Mouse (Mus musculus): ENCODE measurements at regions not wholly inside any gene's neighbourhood (a gene's known extent, or its start where the extent isn't known, plus 50 kb on each side); places are given as distances from the start of the nearest gene placed in this dataset.

DNA sequence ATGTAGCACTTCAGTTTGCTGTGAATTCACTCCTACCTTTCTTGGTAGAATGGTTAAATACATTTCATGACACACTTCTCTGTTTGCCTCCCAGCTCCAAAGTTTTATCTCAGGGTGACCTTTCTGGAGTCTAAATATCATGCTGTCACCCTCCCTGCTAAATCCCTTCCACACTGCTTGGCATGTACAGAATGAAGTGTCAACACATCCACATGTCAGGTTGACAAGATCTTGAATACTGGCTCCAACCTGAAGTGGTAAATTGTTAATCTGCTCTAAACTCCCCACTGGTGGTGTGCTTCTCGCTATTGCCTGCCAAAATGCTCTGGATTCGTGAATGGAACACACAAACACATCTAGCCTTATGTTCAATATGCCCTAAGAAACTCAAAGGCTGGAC, 451.9 kb upstream of the Gm26657 start:
- DNase-seq (ENCODE audit: extremely low read depth): no peak
- dilution Hi-C loops (cut with MboI; ENCODE audit: extremely low pct_ligation_motif_present, extremely low pct_unique_long_range_greater_than_20kb, low sequenced_read_pairs): no loop called here
- Histone ChIP-seq H3K27me3 (replicated peaks) (no peaks in the 10 kb centered on the region), H3K36me3 (replicated peaks in 1 of 2; ENCODE audit: control insufficient read depth in 1 of 2, insufficient read depth in 1 of 2, low read length in 1 of 2) (no peaks in the 10 kb centered on the region), H3K9ac (ENCODE audit: insufficient read depth, low read depth) (no peak overlapping the region), H3K9me3 (replicated peaks; ENCODE audit: low read length) (no peaks in the 10 kb centered on the region), H3K79me2 (replicated peaks; ENCODE audit: control insufficient read depth, extremely low read depth, insufficient read depth, poor library complexity, severe bottlenecking) (no peaks in the 10 kb centered on the region), H3K27ac (ENCODE audit: insufficient read depth, low read depth) (no peak overlapping the region), H3K4me2 (ENCODE audit: insufficient read depth, low read depth, poor library complexity, severe bottlenecking) (no peak overlapping the region), H3K4me1 (ENCODE audit: control insufficient read depth in 1 of 2, insufficient read depth in 2 of 2) (no peaks in the 10 kb centered on the region), H3K4me3 (replicated peaks in 1 of 3; ENCODE audit: low read depth in 2 of 3, low read length in 2 of 3, poor library complexity in 1 of 3) (no peak overlapping the region)
- TF ChIP-seq MAFK (IDR thresholded peaks at IDR 0.05; ENCODE audit: insufficient replicate concordance, low read length): no peak
- TF ChIP-seq MYC (IDR thresholded peaks at IDR 0.05; ENCODE audit: low read depth, low read length): no peak
- TF ChIP-seq MXI1 (IDR thresholded peaks at IDR 0.05; ENCODE audit: low read depth, low read length): no peak
- no peak for TF ChIP-seq ELF1 (IDR thresholded peaks at IDR 0.05; ENCODE audit: low read depth, low read length)
- no peak for TF ChIP-seq CHD1 (IDR thresholded peaks at IDR 0.05; ENCODE audit: low read depth, low read length)
- no peak for TF ChIP-seq RAD21 (IDR thresholded peaks at IDR 0.05; ENCODE audit: low read depth, low read length)
- TF ChIP-seq SIN3A (IDR thresholded peaks at IDR 0.05; ENCODE audit: low read length): no peak
- TF ChIP-seq JUND (conservative IDR thresholded peaks at IDR 0.05; ENCODE audit: low read depth, low read length): no peak
- no peak for TF ChIP-seq SMC3 (IDR thresholded peaks at IDR 0.05; ENCODE audit: low read depth, low read length)
- no peak for TF ChIP-seq UBTF (IDR thresholded peaks at IDR 0.05; ENCODE audit: low read depth, low read length)
- no peak for TF ChIP-seq TBP (conservative IDR thresholded peaks at IDR 0.05; ENCODE audit: low read depth, low read length)
- no peak for TF ChIP-seq BHLHE40 (IDR thresholded peaks at IDR 0.05; ENCODE audit: low read depth, low read length)
- TF ChIP-seq JUN (IDR thresholded peaks at IDR 0.05; ENCODE audit: insufficient read depth, low read depth, low read length): no peak
- in situ Hi-C loops (cut with MboI; ENCODE audit: low pct_ligation_motif_present, low pct_unique_long_range_greater_than_20kb, low sequenced_read_pairs): no loop called here

DNA sequence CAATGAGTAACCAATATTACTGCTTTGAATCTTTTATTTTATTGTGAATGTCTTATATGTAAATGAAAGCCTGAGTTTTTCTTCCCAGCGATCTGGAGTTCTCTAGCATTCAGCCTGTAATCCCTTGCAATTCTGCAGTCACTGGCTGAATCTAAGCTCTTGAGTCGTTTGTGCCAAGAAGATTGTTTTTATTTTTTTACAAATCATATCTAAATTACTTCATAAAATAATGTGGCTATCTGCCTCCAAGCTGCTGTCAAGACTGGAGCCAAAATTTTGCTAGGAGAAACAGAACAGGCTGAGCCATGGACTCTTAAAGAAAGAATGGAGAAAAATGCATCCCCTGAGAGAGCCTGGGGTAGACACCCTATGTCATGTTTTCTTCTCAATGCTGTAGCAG, 455.4 kb upstream of the Gm26657 start:
- no peak for DNase-seq (ENCODE audit: extremely low read depth)
- Histone ChIP-seq H3K36me3 (replicated peaks in 1 of 2; ENCODE audit: control insufficient read depth in 1 of 2, insufficient read depth in 1 of 2, low read length in 1 of 2) (no peaks in the 10 kb centered on the region), H3K4me3 (replicated peaks in 1 of 3; ENCODE audit: low read depth in 2 of 3, low read length in 2 of 3, poor library complexity in 1 of 3) (no peak overlapping the region), H3K4me1 (ENCODE audit: control insufficient read depth in 1 of 2, insufficient read depth in 2 of 2) (no peaks in the 10 kb centered on the region), H3K27ac (ENCODE audit: insufficient read depth, low read depth) (no peak overlapping the region), H3K27me3 (replicated peaks) (no peaks in the 10 kb centered on the region), H3K79me2 (replicated peaks; ENCODE audit: control insufficient read depth, extremely low read depth, insufficient read depth, poor library complexity, severe bottlenecking) (no peaks in the 10 kb centered on the region), H3K9ac (ENCODE audit: insufficient read depth, low read depth) (no peak overlapping the region), H3K9me3 (replicated peaks; ENCODE audit: low read length) (no peaks in the 10 kb centered on the region), H3K4me2 (ENCODE audit: insufficient read depth, low read depth, poor library complexity, severe bottlenecking) (no peak overlapping the region)
- dilution Hi-C loops (cut with MboI; ENCODE audit: extremely low pct_ligation_motif_present, extremely low pct_unique_long_range_greater_than_20kb, low sequenced_read_pairs): no loop called here
- TF ChIP-seq ZC3H11A (IDR thresholded peaks at IDR 0.05; ENCODE audit: low read depth, low read length) (no peak), PAX5 (IDR thresholded peaks at IDR 0.05; ENCODE audit: low read length) (no peak)
- in situ Hi-C loops (cut with MboI; ENCODE audit: low pct_ligation_motif_present, low pct_unique_long_range_greater_than_20kb, low sequenced_read_pairs): no loop called here

DNA sequence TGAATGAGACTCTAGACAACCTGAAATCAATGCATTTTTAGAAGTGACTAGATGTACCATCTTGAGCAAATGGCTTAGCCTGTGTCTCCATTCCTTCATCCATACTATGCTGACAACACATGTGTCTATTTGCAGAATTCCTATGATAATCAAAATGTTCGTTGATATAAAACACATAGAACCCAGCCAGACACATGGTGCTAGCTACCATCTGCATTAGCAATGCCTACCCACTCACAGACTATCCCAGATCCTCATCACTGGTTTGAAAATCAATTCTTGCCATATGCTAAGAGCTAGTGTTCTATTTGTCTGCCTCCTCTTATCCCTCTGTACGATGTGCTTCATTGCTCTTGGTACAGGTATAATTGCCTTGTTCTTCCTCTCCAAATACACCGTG, 464.0 kb upstream of the Gm26657 start:
- Histone ChIP-seq H3K27ac (ENCODE audit: insufficient read depth, low read depth) (no peak overlapping the region), H3K4me1 (ENCODE audit: control insufficient read depth in 1 of 2, insufficient read depth in 2 of 2) (no peaks in the 10 kb centered on the region), H3K79me2 (replicated peaks; ENCODE audit: control insufficient read depth, extremely low read depth, insufficient read depth, poor library complexity, severe bottlenecking) (no peaks in the 10 kb centered on the region), H3K9ac (ENCODE audit: insufficient read depth, low read depth) (no peak overlapping the region), H3K4me3 (replicated peaks in 1 of 3; ENCODE audit: low read depth in 2 of 3, low read length in 2 of 3, poor library complexity in 1 of 3) (no peak overlapping the region), H3K27me3 (replicated peaks) (no peaks in the 10 kb centered on the region), H3K9me3 (replicated peaks; ENCODE audit: low read length) (no peaks in the 10 kb centered on the region), H3K36me3 (replicated peaks in 1 of 2; ENCODE audit: control insufficient read depth in 1 of 2, insufficient read depth in 1 of 2, low read length in 1 of 2) (no peaks in the 10 kb centered on the region), H3K4me2 (ENCODE audit: insufficient read depth, low read depth, poor library complexity, severe bottlenecking) (no peak overlapping the region)
- DNase-seq (ENCODE audit: extremely low read depth): no peak
- in situ Hi-C loops (cut with MboI; ENCODE audit: low pct_ligation_motif_present, low pct_unique_long_range_greater_than_20kb, low sequenced_read_pairs) (no loop called here), dilution Hi-C loops (cut with MboI; ENCODE audit: extremely low pct_ligation_motif_present, extremely low pct_unique_long_range_greater_than_20kb, low sequenced_read_pairs) (no loop called here)
- TF ChIP-seq ELF1 (IDR thresholded peaks at IDR 0.05; ENCODE audit: low read depth, low read length) (no peak), UBTF (IDR thresholded peaks at IDR 0.05; ENCODE audit: low read depth, low read length) (no peak), POLR2A (IDR thresholded peaks at IDR 0.05; ENCODE audit: low read depth, low read length) (no peak), KAT2A (IDR thresholded peaks at IDR 0.05; ENCODE audit: insufficient replicate concordance, low read length) (no peak), CTCF (conservative IDR thresholded peaks at IDR 0.05 in 1 of 2, IDR thresholded peaks at IDR 0.05 in 1 of 2; ENCODE audit: low read depth in 2 of 2, low read length in 2 of 2) (no peak), POLR2AphosphoS2 (IDR thresholded peaks at IDR 0.05; ENCODE audit: low read depth, low read length) (no peak), CHD2 (IDR thresholded peaks at IDR 0.05; ENCODE audit: low read length) (no peak), USF2 (conservative IDR thresholded peaks at IDR 0.05; ENCODE audit: low read depth, low read length) (no peak)

Measured in CH12.LX (cell line).